In genomic region chr7:51819891-51820290, GRCm38 (mm10) we compare ENCODE assay signal across 15 mouse cellular contexts. TPM values are rescaled to one million over a fixed set of nuclear protein-coding genes. Genes with fewer than 3 reads are reported as not detected.
DNase-seq lines count a peak whose midpoint lies in the region; ATAC-seq and TF ChIP-seq lines count a peak whose summit lies in the region.
"Had no signal": no experiment of that assay in that cellular context is flagged by ENCODE, and none has a peak within 500 bp of the region (broad histone marks: within the 10 kb centered on the region; RNA-seq: fewer than 3 reads in every experiment).

No protein-coding gene starts in this region.

- H3K4me3 ChIP-seq in left cerebral cortex, adult 2 months, result no peak overlapping the region
- no peak overlapping the region for H3K4me3 ChIP-seq in heart, adult 2 months
- H3K4me3 ChIP-seq: neural tube, embryonic 13.5 days had no signal

- no peak for TF ChIP-seq POLR2A in heart, adult 2 months (IDR thresholded peaks at IDR 0.05; ENCODE audit: insufficient read depth, low read depth, low read length)

- WGBS in heart, adult 2 months, result 59% methylated on average over 1 of the region's 1 CpGs

- ATAC-seq in activated CD4-positive, CD25-positive, alpha-beta regulatory T cell, adult 4 months, result no peak
- ATAC-seq: intestine, embryonic 16.5 days had no signal

- H3K27ac ChIP-seq in left cerebral cortex, adult 2 months, result no peak overlapping the region
- no peak overlapping the region for H3K27ac ChIP-seq in heart, adult 2 months
- H3K27ac ChIP-seq: neural tube, embryonic 13.5 days had no signal

- intact Hi-C loops in left cerebral cortex, adult 2 months (cut with DNase I), result loop anchor here (5.0 kb wide), 1 partner anchor 152 kb away; no protein-coding TSS in a partner anchor
- intact Hi-C loops in heart, adult 2 months (cut with DNase I), result no loop called here

- no peaks in the 10 kb centered on the region for H3K79me2 ChIP-seq in heart, adult 2 months (replicated peaks; ENCODE audit: control insufficient read depth, insufficient read depth, low read length)

- DNase-seq in right cerebral cortex, adult 18-20 months, result peak; percentile 69
- DNase-seq in right cerebral cortex, postnatal 14 days, result no peak
- DNase-seq in cerebellum, postnatal 36 days, result peak; percentile 46 to 61
- peak; percentile 18 for DNase-seq in left cerebral cortex, adult 2 months (ENCODE audit: extremely low spot score in 1 of 2, low spot score in 2 of 2)
- DNase-seq in heart, adult 2 months, result no peak
- no peak for DNase-seq in lung, postnatal 10 days
- no peak for DNase-seq in B cell, adult 2 months
- DNase-seq: adrenal gland, postnatal 14 days; heart, postnatal 4 days; lung, postnatal 14 days; midbrain, embryonic 14.5 days; thymus, postnatal 4 days had no signal

- H3K4me1 ChIP-seq in heart, adult 2 months (ENCODE audit: control insufficient read depth, insufficient read depth, low read length), result no peaks in the 10 kb centered on the region

- H3K27me3 ChIP-seq in heart, adult 2 months (ENCODE audit: control insufficient read depth, insufficient read depth, low read length), result no peaks in the 10 kb centered on the region
- H3K27me3 ChIP-seq: neural tube, embryonic 13.5 days had no signal

- no peak for TF ChIP-seq CTCF in left cerebral cortex, adult 2 months (IDR thresholded peaks at IDR 0.05)
- no peak for TF ChIP-seq CTCF in heart, adult 2 months (IDR thresholded peaks at IDR 0.05)

- H3K36me3 ChIP-seq in heart, adult 2 months (ENCODE audit: control insufficient read depth, insufficient read depth, low read length), result no peaks in the 10 kb centered on the region
- H3K36me3 ChIP-seq: neural tube, embryonic 13.5 days had no signal

- H3K9ac ChIP-seq in heart, adult 2 months (ENCODE audit: low read depth, low read length), result no peak overlapping the region
- H3K9ac ChIP-seq: neural tube, embryonic 13.5 days had no signal

- TF ChIP-seq EP300 in heart, adult 2 months (IDR thresholded peaks at IDR 0.05; ENCODE audit: insufficient read depth, low read depth, low read length), result no peak

RNA-seq across cellular contexts. Expression of gene Gas2, which starts 41.9 kb away (rescaled TPM):
- 10 to 100 TPM; 47.8 to 49.9 TPM for total RNA-seq in left cerebral cortex, adult 2 months (2021)
- total RNA-seq in heart, adult 2 months (2021), result 1 to 10 TPM; 4.3 TPM
- 2.3 and 4.9 TPM in 2 replicates for polyA plus RNA-seq in heart, adult 2 months (2012; rRNA removed)
- 1 to 10 TPM; 2.5 to 3.5 TPM for polyA plus RNA-seq in activated CD4-positive, CD25-positive, alpha-beta regulatory T cell, adult 4 months (2017; shearing (Covaris generic))

RNA-seq across cellular contexts. Expression of gene Fancf, which starts 42.2 kb away (rescaled TPM):
- total RNA-seq in left cerebral cortex, adult 2 months (2021), result 1 to 10 TPM; 3.8 to 5.7 TPM
- 1 to 10 TPM; 1.3 to 2.7 TPM for total RNA-seq in heart, adult 2 months (2021)
- 1.6 and 2.2 TPM in 2 replicates for polyA plus RNA-seq in heart, adult 2 months (2012; rRNA removed)
- 1 to 10 TPM in 1 of 2 experiments, under 1 TPM in 1; 0.75 to 1.1 TPM for polyA plus RNA-seq in activated CD4-positive, CD25-positive, alpha-beta regulatory T cell, adult 4 months (2017; shearing (Covaris generic))

Comparison
In these comparisons a context has a peak if more than half of its experiments do, and no peak if none do; other contexts are left out.
1. DNase-seq: peak in right cerebral cortex, adult 18-20 months (single experiment), cerebellum, postnatal 36 days (2 of 2) and left cerebral cortex, adult 2 months (2 of 2); none in right cerebral cortex, postnatal 14 days (single experiment), heart, adult 2 months (0 of 2), lung, postnatal 10 days (single experiment) and B cell, adult 2 months (0 of 2).
2. RNA of gene Gas2, which starts 41.9 kb away (total RNA-seq): 47.8 to 49.9 TPM in left cerebral cortex, adult 2 months; 4.3 TPM in heart, adult 2 months; every median in the first group is over 4 times any median in the second.